Mouse (Mus musculus): Measurements from ENCODE around the gene Casp1.

DNA sequence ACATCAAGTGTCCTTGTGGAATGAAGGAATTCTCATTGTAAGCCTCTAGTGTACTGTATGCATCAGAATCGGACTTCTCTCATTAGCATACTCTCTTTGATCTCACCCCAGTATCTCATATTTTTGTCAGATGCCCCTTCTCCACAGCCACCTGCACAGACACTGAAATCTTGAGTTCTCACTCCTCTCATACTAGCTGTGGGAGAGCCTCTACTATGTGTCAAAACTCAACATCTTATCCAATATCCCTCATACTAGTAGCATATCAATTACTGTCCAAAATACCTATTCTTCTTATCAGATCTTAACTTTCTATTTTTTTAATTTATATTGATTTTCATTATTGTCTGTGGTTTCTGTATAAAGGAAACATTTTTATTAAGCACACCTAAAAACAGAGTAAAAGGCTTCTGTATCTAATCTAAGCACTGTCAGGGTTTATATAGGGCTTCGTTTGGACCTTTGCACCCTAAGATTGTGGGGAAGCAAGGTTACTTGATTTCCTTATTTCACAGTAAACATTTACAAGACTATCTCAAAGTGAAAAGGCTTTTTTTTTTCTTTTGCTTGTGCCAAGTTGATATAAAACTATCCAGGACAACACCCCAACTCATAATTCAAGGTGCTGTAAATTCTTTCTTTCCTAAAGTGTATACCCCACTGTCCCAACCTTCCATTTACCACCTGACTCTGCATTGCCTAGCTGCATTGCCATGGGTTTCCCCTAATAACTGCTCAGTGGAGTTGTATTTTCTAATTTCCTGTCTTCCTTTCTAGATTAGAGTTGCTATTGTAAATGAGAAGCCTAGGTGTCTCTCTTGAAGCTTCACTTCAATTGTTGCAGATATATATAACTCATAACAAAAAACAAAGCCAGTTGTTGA, 1.7 kb upstream of the Casp1 start:
- TF ChIP-seq POLR2A (IDR thresholded peaks at IDR 0.05; ENCODE audit: low read depth, low read length) (no peak), CTCF (conservative IDR thresholded peaks at IDR 0.05; ENCODE audit: insufficient read depth, insufficient read length, low read depth, low read length) (no peak)
